Mouse (Mus musculus): ENCODE results near the gene Ndrg3. TPM values are rescaled to one million over a fixed set of nuclear protein-coding genes. Genes with fewer than 3 reads are reported as not detected.
"Not testable (repeated sequence)": the region's sequence is repeated elsewhere in the genome, so short reads cannot be mapped to it uniquely, and the experiment has no call there.

The Ndrg3 gene
- polyA plus RNA-seq, 2 experiments, result 29.2 to 31.7 TPM

DNA sequence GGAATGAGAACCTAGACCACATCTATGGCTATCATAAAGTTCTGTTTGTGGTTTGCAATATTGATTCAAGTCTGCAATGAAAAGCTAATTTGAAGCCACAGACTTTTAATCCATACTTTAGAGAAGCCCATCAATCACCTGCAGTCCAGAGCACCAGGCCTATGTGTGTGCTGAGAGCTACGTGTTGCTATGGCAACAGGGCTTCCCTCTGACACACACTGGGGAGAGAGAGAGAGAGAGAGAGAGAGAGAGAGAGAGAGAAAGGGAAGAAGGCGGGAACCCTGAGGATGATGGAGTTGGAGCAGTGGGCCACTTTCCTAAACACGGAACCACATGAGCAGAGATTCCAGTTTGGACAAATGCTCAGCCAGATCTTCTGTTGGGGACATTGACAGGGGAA, 99.6 kb downstream of the Ndrg3 start:
- Histone ChIP-seq H3K27me3 (ENCODE audit: control insufficient read depth, insufficient read depth, low read length) (no peaks in the 10 kb centered on the region), H3K4me2 (ENCODE audit: low read depth) (no peak overlapping the region), H3K36me3 (replicated peaks; ENCODE audit: control insufficient read depth, insufficient read depth, low read depth) (no peaks in the 10 kb centered on the region), H3K4me1 (replicated peaks; ENCODE audit: control insufficient read depth in 2 of 2, insufficient read depth in 2 of 2, low read length in 1 of 2) (peaks cover 9 to 10% of the 10 kb centered on the region in 2 experiments), H3K4me3 (ENCODE audit: insufficient read depth in 1 of 2, low read depth in 2 of 2, low read length in 2 of 2) (no peak overlapping the region), H3K9me3 (ENCODE audit: control insufficient read depth, low read length) (no peaks in the 10 kb centered on the region), H3K9ac (replicated peaks) (no peak overlapping the region), H3K27ac (no peak overlapping the region)
- ATAC-seq (ENCODE audit: insufficient read depth) (no peak), DNase-seq (ENCODE audit: low read depth in 3 of 3, low spot score in 3 of 3) (no peak)
- TF ChIP-seq EP300 (IDR thresholded peaks at IDR 0.05; ENCODE audit: low read depth) (no peak), CTCF (IDR thresholded peaks at IDR 0.05; ENCODE audit: low read depth) (no peak)
- WGBS (ENCODE audit: insufficient replicate concordance), result 56% methylated on average over 3 of the region's 3 CpGs

DNA sequence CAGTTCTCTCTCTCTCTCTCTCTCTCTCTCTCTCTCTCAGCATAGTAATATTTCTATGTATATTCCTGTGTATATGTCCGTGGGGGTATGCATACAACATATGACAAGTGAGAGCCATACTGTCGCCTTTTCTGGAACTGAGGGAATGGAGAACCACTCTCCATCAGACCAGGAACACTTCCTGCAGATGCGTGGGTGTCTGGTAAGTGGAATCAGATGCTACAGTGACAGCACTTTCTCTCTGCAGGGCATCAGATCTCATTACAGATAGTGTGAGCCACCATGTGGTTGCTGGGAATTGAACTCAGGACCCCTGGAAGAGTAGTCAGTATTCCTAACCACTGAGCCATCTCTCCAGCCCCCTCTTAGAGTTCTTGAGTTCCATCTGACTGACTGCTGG, 103.4 kb downstream of the Ndrg3 start:
- no peak overlapping the region for H3K4me3 ChIP-seq (ENCODE audit: insufficient read depth in 1 of 2, low read depth in 2 of 2, low read length in 2 of 2)
- no peak overlapping the region for H3K9ac ChIP-seq (replicated peaks)
- no peaks in the 10 kb centered on the region for H3K27me3 ChIP-seq (ENCODE audit: control insufficient read depth, insufficient read depth, low read length)
- WGBS (ENCODE audit: insufficient replicate concordance), result 46% methylated on average over 3 of the region's 3 CpGs
- ATAC-seq (ENCODE audit: insufficient read depth) (no peak), DNase-seq (ENCODE audit: low read depth in 3 of 3, low spot score in 3 of 3) (no peak)
- TF ChIP-seq CTCF (IDR thresholded peaks at IDR 0.05; ENCODE audit: low read depth) (no peak), EP300 (IDR thresholded peaks at IDR 0.05; ENCODE audit: low read depth) (no peak)
- H3K9me3 ChIP-seq (ENCODE audit: control insufficient read depth, low read length), result no peaks in the 10 kb centered on the region
- H3K4me1 ChIP-seq (replicated peaks; ENCODE audit: control insufficient read depth in 2 of 2, insufficient read depth in 2 of 2, low read length in 1 of 2), result peaks cover 16 to 19% of the 10 kb centered on the region in 2 experiments
- no peaks in the 10 kb centered on the region for H3K36me3 ChIP-seq (replicated peaks; ENCODE audit: control insufficient read depth, insufficient read depth, low read depth)
- H3K4me2 ChIP-seq (ENCODE audit: low read depth), result no peak overlapping the region
- H3K27ac ChIP-seq, result no peak overlapping the region

DNA sequence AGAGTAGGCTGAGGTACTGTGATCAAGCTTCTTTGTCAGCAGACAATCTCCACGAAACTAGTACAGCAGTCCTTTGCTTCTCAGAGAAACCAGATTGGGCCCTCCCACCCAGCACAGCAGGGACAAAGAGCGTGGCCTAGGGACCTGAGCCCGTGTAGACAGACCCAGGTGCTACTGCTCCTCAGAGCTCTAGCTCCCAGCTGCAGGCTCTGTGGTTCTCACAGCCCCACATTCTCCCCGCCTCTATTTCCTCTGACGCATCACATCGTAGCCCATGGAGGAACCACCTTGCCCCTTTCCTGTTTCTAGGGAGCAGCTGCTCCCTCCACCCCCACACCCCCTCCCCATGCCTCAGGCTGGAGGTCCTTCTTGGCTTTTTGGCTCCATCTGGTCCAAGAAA, 104.8 kb downstream of the Ndrg3 start, which contains the start of gene Sla2:
Gene Sla2 (minus strand): TSS at position 176 of the 400 bp plus-strand sequence.
- WGBS (ENCODE audit: insufficient replicate concordance), result 24% methylated on average over 6 of the region's 6 CpGs
- H3K27me3 ChIP-seq (ENCODE audit: control insufficient read depth, insufficient read depth, low read length), result no peaks in the 10 kb centered on the region
- peaks cover 31 to 33% of the 10 kb centered on the region in 2 experiments for H3K4me1 ChIP-seq (replicated peaks; ENCODE audit: control insufficient read depth in 2 of 2, insufficient read depth in 2 of 2, low read length in 1 of 2)
- H3K9me3 ChIP-seq (ENCODE audit: control insufficient read depth, low read length), result no peaks in the 10 kb centered on the region
- H3K9ac ChIP-seq (replicated peaks), result no peak within 1 kb of the TSS
- no peaks in the 10 kb centered on the region for H3K36me3 ChIP-seq (replicated peaks; ENCODE audit: control insufficient read depth, insufficient read depth, low read depth)
- ATAC-seq (ENCODE audit: insufficient read depth) (no peak), DNase-seq (ENCODE audit: low read depth in 3 of 3, low spot score in 3 of 3) (no peak)
- H3K27ac ChIP-seq, result no peak within 1 kb of the TSS
- H3K4me3 ChIP-seq (ENCODE audit: insufficient read depth in 1 of 2, low read depth in 2 of 2, low read length in 2 of 2), result peak within 1 kb of the TSS in 1 of 2 experiments; percentile 8; a peak in 1 of 4 replicates
- TF ChIP-seq CTCF (IDR thresholded peaks at IDR 0.05; ENCODE audit: low read depth), result no peak
- no peak for TF ChIP-seq EP300 (IDR thresholded peaks at IDR 0.05; ENCODE audit: low read depth)
- no peak within 1 kb of the TSS for H3K4me2 ChIP-seq (ENCODE audit: low read depth)

DNA sequence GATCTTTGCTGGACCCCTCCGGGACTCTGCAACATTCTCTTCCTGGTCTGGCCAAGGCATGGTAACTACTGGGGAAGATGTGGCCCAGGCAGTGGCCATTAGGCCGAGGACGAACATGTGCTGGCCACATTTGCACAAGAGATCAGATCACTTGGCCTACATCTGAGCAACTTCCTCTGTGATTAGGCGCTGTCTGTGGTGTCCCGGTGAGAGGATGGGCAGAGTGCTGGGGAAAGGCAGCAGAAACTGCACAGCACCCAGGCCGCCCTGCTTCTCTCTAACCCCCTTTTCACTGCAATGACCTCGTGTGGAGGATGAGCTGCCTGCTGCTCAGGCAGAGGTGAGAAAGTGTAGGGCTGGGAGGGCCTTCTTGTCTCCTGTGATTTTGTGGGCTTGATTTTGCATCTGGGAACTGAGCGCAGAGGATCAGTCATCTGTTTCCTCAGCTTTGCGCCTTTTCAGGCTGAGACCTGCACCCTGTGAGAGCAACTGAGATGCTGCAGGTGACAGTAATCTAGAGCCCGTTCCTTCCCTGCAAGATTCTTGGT, 105.7 kb downstream of the Ndrg3 start:
- no peaks in the 10 kb centered on the region for H3K27me3 ChIP-seq (ENCODE audit: control insufficient read depth, insufficient read depth, low read length)
- H3K9me3 ChIP-seq (ENCODE audit: control insufficient read depth, low read length), result no peaks in the 10 kb centered on the region
- TF ChIP-seq CTCF (IDR thresholded peaks at IDR 0.05; ENCODE audit: low read depth) (no peak), EP300 (IDR thresholded peaks at IDR 0.05; ENCODE audit: low read depth) (no peak)
- WGBS (ENCODE audit: insufficient replicate concordance), result 46% methylated on average over 10 of the region's 10 CpGs
- no peak overlapping the region for H3K4me2 ChIP-seq (ENCODE audit: low read depth)
- DNase-seq (ENCODE audit: low read depth in 3 of 3, low spot score in 3 of 3) (no peak), ATAC-seq (ENCODE audit: insufficient read depth) (no peak)
- no peak overlapping the region for H3K9ac ChIP-seq (replicated peaks)
- no peaks in the 10 kb centered on the region for H3K36me3 ChIP-seq (replicated peaks; ENCODE audit: control insufficient read depth, insufficient read depth, low read depth)
- peaks cover 36 to 42% of the 10 kb centered on the region in 2 experiments for H3K4me1 ChIP-seq (replicated peaks; ENCODE audit: control insufficient read depth in 2 of 2, insufficient read depth in 2 of 2, low read length in 1 of 2)
- H3K27ac ChIP-seq, result no peak overlapping the region
- no peak overlapping the region for H3K4me3 ChIP-seq (ENCODE audit: insufficient read depth in 1 of 2, low read depth in 2 of 2, low read length in 2 of 2)

DNA sequence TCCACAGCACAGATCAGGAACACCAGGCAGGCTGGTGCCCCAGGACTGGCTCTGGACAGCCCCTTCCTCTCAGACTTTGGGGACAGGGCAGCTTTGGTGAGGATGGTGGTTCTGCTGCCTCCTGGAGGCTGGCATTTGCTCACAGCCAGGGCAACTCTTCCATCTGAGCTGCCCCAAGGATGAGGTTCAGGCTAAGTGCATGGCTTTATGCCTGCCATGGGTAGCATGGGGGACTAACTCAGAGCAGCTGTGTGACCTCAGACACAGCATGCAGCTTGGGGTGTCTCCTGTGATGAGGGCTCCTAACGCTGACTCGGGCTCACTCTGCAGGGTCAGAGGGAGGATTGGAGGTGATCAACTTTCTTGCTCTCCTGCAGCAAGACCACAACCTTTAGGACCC, 106.2 kb downstream of the Ndrg3 start:
- H3K4me1 ChIP-seq (replicated peaks; ENCODE audit: control insufficient read depth in 2 of 2, insufficient read depth in 2 of 2, low read length in 1 of 2), result peaks cover 36 to 42% of the 10 kb centered on the region in 2 experiments
- H3K9me3 ChIP-seq (ENCODE audit: control insufficient read depth, low read length), result not testable (repeated sequence)
- 61% methylated on average over 2 of the region's 2 CpGs for WGBS (ENCODE audit: insufficient replicate concordance)

More for the DNA sequence above, 106.2 kb downstream of the Ndrg3 start:
- not testable (repeated sequence) for H3K27ac ChIP-seq; H3K4me2 ChIP-seq (ENCODE audit: low read depth); H3K27me3 ChIP-seq (ENCODE audit: control insufficient read depth, insufficient read depth, low read length); H3K4me3 ChIP-seq (ENCODE audit: insufficient read depth in 1 of 2, low read depth in 2 of 2, low read length in 2 of 2); DNase-seq (ENCODE audit: low read depth in 3 of 3, low spot score in 3 of 3); H3K36me3 ChIP-seq (replicated peaks; ENCODE audit: control insufficient read depth, insufficient read depth, low read depth); H3K9ac ChIP-seq (replicated peaks); ATAC-seq (ENCODE audit: insufficient read depth)
- TF ChIP-seq CTCF (IDR thresholded peaks at IDR 0.05; ENCODE audit: low read depth), result peak; percentile 32
